Mouse (Mus musculus): ENCODE data around the gene Gpsm1. TPM values are rescaled to one million over a fixed set of nuclear protein-coding genes. Genes with fewer than 3 reads are reported as not detected.

Gene Gpsm1
- polyA plus RNA-seq (2016; fragmentation: Nextera tagmentation; extraction: Ambion mirVana), result 102 and 108 TPM in 2 replicates

GRCm38 (mm10) chr2:26315072-26315924 lies at the start of gene Gpsm1:
Gene Gpsm1 (plus strand): TSS chr2:26315515.
- 0% methylated on average over 58 of the region's 66 CpGs for WGBS
- peaks cover 55% of the 10 kb centered on the region for H3K4me1 ChIP-seq

GRCm38 (mm10) chr2:26266066-26266742 lies 49.1 kb upstream of the Gpsm1 start:
- WGBS, result 88% methylated on average over 10 of the region's 10 CpGs
- no peak overlapping the region for H3K4me2 ChIP-seq
- H3K4me1 ChIP-seq, result no peaks in the 10 kb centered on the region

More at GRCm38 (mm10) chr2:26315072-26315924, at the start of gene Gpsm1:
- H3K36me3 ChIP-seq (replicated peaks), result no peaks in the 10 kb centered on the region; the same call in none of the 2 replicates
- H3K4me3 ChIP-seq (replicated peaks), result peak within 1 kb of the TSS; percentile 90
- no peaks in the 10 kb centered on the region for H3K9me3 ChIP-seq
- peak within 1 kb of the TSS; percentile 96 for H3K9ac ChIP-seq
- H3K4me2 ChIP-seq, result peak within 1 kb of the TSS; percentile 96
- peak; percentile 92 for ATAC-seq (ENCODE audit: low FRiP score)
- H3K27me3 ChIP-seq, result no peaks in the 10 kb centered on the region
- H3K27ac ChIP-seq, result peak within 1 kb of the TSS; percentile 87

GRCm38 (mm10) chr2:26268216-26268615 lies 47.1 kb upstream of the Gpsm1 start:
- no peak overlapping the region for H3K4me2 ChIP-seq
- ATAC-seq (ENCODE audit: low FRiP score), result no peak
- no peaks in the 10 kb centered on the region for H3K36me3 ChIP-seq (replicated peaks)
- no peaks in the 10 kb centered on the region for H3K27me3 ChIP-seq
- H3K9me3 ChIP-seq, result no peaks in the 10 kb centered on the region
- H3K9ac ChIP-seq, result no peak overlapping the region
- H3K27ac ChIP-seq, result no peak overlapping the region
- H3K4me1 ChIP-seq, result no peaks in the 10 kb centered on the region
- 61% methylated on average over 3 of the region's 3 CpGs for WGBS
- no peak overlapping the region for H3K4me3 ChIP-seq (replicated peaks)

More at GRCm38 (mm10) chr2:26266066-26266742, 49.1 kb upstream of the Gpsm1 start:
- Histone ChIP-seq H3K9me3 (no peaks in the 10 kb centered on the region), H3K4me3 (replicated peaks) (no peak overlapping the region), H3K27me3 (no peaks in the 10 kb centered on the region), H3K27ac (no peak overlapping the region), H3K36me3 (replicated peaks) (no peaks in the 10 kb centered on the region), H3K9ac (no peak overlapping the region)
- no peak for ATAC-seq (ENCODE audit: low FRiP score)

- Histone ChIP-seq H3K9me3 (no peaks in the 10 kb centered on the region), H3K27me3 (no peaks in the 10 kb centered on the region), H3K4me3 (replicated peaks) (no peak overlapping the region), H3K27ac (no peak overlapping the region), H3K9ac (no peak overlapping the region), H3K4me1 (peaks cover 7% of the 10 kb centered on the region; the same call in 1 of the 2 replicates), H3K4me2 (no peak overlapping the region), H3K36me3 (replicated peaks) (no peaks in the 10 kb centered on the region)
- WGBS, result 24% methylated on average over 7 of the region's 7 CpGs
- peak; percentile 39; the same call in 1 of the 2 replicates for ATAC-seq (ENCODE audit: low FRiP score)
These were observed 41.7 kb upstream of the Gpsm1 start for GRCm38 (mm10) chr2:26273611-26274010.

GRCm38 (mm10) chr2:26279712-26280111 lies 35.6 kb upstream of the Gpsm1 start:
- Histone ChIP-seq H3K4me3 (replicated peaks) (no peak overlapping the region), H3K9ac (no peak overlapping the region), H3K36me3 (replicated peaks) (no peaks in the 10 kb centered on the region), H3K4me1 (peaks cover 2% of the 10 kb centered on the region; the same call in 1 of the 2 replicates), H3K4me2 (no peak overlapping the region), H3K9me3 (no peaks in the 10 kb centered on the region), H3K27ac (no peak overlapping the region), H3K27me3 (no peaks in the 10 kb centered on the region)
- WGBS, result 86% methylated on average over 3 of the region's 3 CpGs
- no peak for ATAC-seq (ENCODE audit: low FRiP score)

GRCm38 (mm10) chr2:26280594-26280993 lies 34.7 kb upstream of the Gpsm1 start:
- Histone ChIP-seq H3K4me2 (no peak overlapping the region), H3K9ac (no peak overlapping the region), H3K36me3 (replicated peaks) (no peaks in the 10 kb centered on the region), H3K27ac (no peak overlapping the region), H3K4me1 (no peaks in the 10 kb centered on the region), H3K4me3 (replicated peaks) (no peak overlapping the region), H3K27me3 (no peaks in the 10 kb centered on the region), H3K9me3 (no peaks in the 10 kb centered on the region)
- no peak for ATAC-seq (ENCODE audit: low FRiP score)
- 72% methylated on average over 11 of the region's 11 CpGs for WGBS

GRCm38 (mm10) chr2:26285804-26286203 lies 29.5 kb upstream of the Gpsm1 start:
- H3K9me3 ChIP-seq, result no peaks in the 10 kb centered on the region
- H3K4me2 ChIP-seq, result no peak overlapping the region
- WGBS, result 74% methylated on average over 7 of the region's 7 CpGs
- no peak overlapping the region for H3K4me3 ChIP-seq (replicated peaks)
- H3K36me3 ChIP-seq (replicated peaks), result no peaks in the 10 kb centered on the region
- no peak overlapping the region for H3K9ac ChIP-seq
- ATAC-seq (ENCODE audit: low FRiP score), result no peak
- no peaks in the 10 kb centered on the region for H3K4me1 ChIP-seq
- no peaks in the 10 kb centered on the region for H3K27me3 ChIP-seq
- H3K27ac ChIP-seq, result no peak overlapping the region

GRCm38 (mm10) chr2:26286391-26286790 lies 28.9 kb upstream of the Gpsm1 start:
- H3K4me1 ChIP-seq, result no peaks in the 10 kb centered on the region
- no peak overlapping the region for H3K9ac ChIP-seq
- H3K4me2 ChIP-seq, result no peak overlapping the region
- H3K9me3 ChIP-seq, result no peaks in the 10 kb centered on the region
- no peaks in the 10 kb centered on the region for H3K27me3 ChIP-seq
- no peak for ATAC-seq (ENCODE audit: low FRiP score)
- WGBS, result 82% methylated on average over 7 of the region's 7 CpGs
- no peak overlapping the region for H3K4me3 ChIP-seq (replicated peaks)
- no peak overlapping the region for H3K27ac ChIP-seq
- H3K36me3 ChIP-seq (replicated peaks), result no peaks in the 10 kb centered on the region

GRCm38 (mm10) chr2:26290133-26290532 lies 25.2 kb upstream of the Gpsm1 start:
- WGBS, result 88% methylated on average over 5 of the region's 5 CpGs
- no peak for ATAC-seq (ENCODE audit: low FRiP score)
- H3K27ac ChIP-seq, result no peak overlapping the region
- H3K27me3 ChIP-seq, result no peaks in the 10 kb centered on the region
- H3K4me1 ChIP-seq, result no peaks in the 10 kb centered on the region
- H3K4me3 ChIP-seq (replicated peaks), result no peak overlapping the region
- H3K36me3 ChIP-seq (replicated peaks), result no peaks in the 10 kb centered on the region
- no peak overlapping the region for H3K4me2 ChIP-seq
- no peaks in the 10 kb centered on the region for H3K9me3 ChIP-seq
- no peak overlapping the region for H3K9ac ChIP-seq

- H3K4me2 ChIP-seq, result no peak within 1 kb of the TSS
- no peak for ATAC-seq (ENCODE audit: low FRiP score)
- H3K9ac ChIP-seq, result no peak within 1 kb of the TSS
- no peaks in the 10 kb centered on the region for H3K36me3 ChIP-seq (replicated peaks)
- no peaks in the 10 kb centered on the region for H3K27me3 ChIP-seq
- H3K27ac ChIP-seq, result no peak within 1 kb of the TSS
- H3K9me3 ChIP-seq, result no peaks in the 10 kb centered on the region
- 67% methylated on average over 2 of the region's 2 CpGs for WGBS
- peaks cover 32% of the 10 kb centered on the region for H3K4me1 ChIP-seq
- no peak within 1 kb of the TSS for H3K4me3 ChIP-seq (replicated peaks)
These were observed 20.9 kb upstream of the Gpsm1 start, which contains the start of gene Ccdc187 for GRCm38 (mm10) chr2:26294457-26294856. Gene Ccdc187 (minus strand): TSS chr2:26294557.

GRCm38 (mm10) chr2:26296606-26297195 lies 18.6 kb upstream of the Gpsm1 start:
- peaks cover 45% of the 10 kb centered on the region for H3K4me1 ChIP-seq
- H3K9me3 ChIP-seq, result no peaks in the 10 kb centered on the region
- peak overlapping the region; percentile 89 for H3K27ac ChIP-seq
- H3K4me3 ChIP-seq (replicated peaks), result no peak overlapping the region
- no peaks in the 10 kb centered on the region for H3K36me3 ChIP-seq (replicated peaks)
- ATAC-seq (ENCODE audit: low FRiP score), result no peak
- 47% methylated on average over 6 of the region's 6 CpGs for WGBS
- no peak overlapping the region for H3K9ac ChIP-seq
- no peak overlapping the region for H3K4me2 ChIP-seq
- peaks cover 7% of the 10 kb centered on the region; the same call in 1 of the 2 replicates for H3K27me3 ChIP-seq

GRCm38 (mm10) chr2:26298208-26298855 lies 17.0 kb upstream of the Gpsm1 start:
- peaks cover 7% of the 10 kb centered on the region; the same call in 1 of the 2 replicates for H3K27me3 ChIP-seq
- no peaks in the 10 kb centered on the region for H3K9me3 ChIP-seq
- H3K4me3 ChIP-seq (replicated peaks), result peak overlapping the region; percentile 11; the same call in 1 of the 2 replicates
- ATAC-seq (ENCODE audit: low FRiP score), result peak; percentile 89
- WGBS, result 3% methylated on average over 10 of the region's 10 CpGs
- H3K36me3 ChIP-seq (replicated peaks), result no peaks in the 10 kb centered on the region
- peak overlapping the region; percentile 40 for H3K9ac ChIP-seq
- H3K27ac ChIP-seq, result peak overlapping the region; percentile 89
- peak overlapping the region; percentile 40 for H3K4me2 ChIP-seq
- H3K4me1 ChIP-seq, result peaks cover 45% of the 10 kb centered on the region
